Mouse (Mus musculus) c-Kit-positive CD71-negative TER-119-negative erythroid progenitor cells, embryonic 14.5 days (primary cell): ENCODE data around the gene Ifna2.
A peak's percentile ranks its signal among the peaks of the same experiment; 100 is the strongest.

Experiments
- DNase-seq: peaks from one replicate; pipeline ENCODE4 v3.0.0-alpha.2; 2013; ENCODE audit warnings: low read depth

Ifna2 gene

DNA sequence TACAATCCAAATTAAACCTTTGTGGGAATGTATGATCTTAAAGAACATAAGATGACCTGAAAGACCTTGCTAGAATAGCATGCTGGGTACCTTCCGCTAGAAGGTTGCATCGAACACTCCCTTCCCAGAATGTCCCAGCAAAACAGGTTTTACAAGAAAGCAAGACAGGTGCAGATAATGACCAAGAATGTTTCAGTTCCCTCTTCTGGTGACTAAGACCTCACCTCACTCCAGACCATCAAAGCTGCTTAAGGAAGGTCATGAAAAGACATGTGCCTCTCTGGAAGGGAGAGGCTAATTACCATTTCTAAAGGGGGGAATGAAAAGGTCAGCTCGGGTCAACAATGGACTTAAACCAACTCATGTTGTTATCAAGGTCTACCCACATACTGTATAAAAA is 30.1 kb downstream of the Ifna2 start:
- no peak for DNase-seq

DNA sequence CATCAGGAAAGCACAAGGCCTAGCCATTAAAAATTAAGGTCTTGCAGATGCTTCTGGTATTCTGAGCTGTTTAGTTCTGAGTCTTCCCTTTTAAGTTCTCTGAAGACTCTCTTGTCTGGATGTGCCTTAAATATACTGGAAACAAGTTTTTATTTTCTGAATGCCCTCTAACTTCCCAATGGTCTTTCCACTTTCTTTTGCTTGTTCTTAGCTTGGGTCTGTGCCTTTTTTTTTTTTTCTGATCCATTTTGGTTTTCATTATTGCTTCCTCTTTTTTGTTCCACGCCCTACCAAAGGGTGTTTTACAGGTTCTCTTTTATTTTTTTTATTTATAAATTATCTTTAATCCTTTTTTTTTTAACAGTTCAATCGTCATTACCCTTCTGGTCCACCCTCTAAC is 39.4 kb downstream of the Ifna2 start, which contains the start of gene Ifna13:
Ifna13 (minus strand) TSS at position 101 of the 400 bp plus-strand sequence.
- DNase-seq = no peak

DNA sequence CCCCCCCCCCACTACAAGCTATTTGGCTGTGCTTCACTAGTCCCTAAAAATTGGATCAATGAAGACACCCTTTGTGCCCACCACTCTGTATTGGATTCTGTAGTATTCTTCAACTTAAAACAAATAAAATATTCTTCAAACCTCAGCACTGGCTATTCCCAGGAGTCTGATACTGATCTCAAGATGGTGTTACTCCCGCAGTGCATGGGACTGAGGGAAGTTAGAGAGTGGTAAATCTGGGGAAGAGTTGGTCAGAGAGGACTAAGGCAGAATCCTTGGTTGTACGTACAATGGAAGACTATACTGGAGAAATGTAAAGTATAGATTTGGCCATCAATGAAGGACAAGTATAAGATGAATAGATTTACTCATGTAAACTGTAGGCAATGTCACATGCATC is 41.2 kb downstream of the Ifna2 start:
- no peak for DNase-seq

DNA sequence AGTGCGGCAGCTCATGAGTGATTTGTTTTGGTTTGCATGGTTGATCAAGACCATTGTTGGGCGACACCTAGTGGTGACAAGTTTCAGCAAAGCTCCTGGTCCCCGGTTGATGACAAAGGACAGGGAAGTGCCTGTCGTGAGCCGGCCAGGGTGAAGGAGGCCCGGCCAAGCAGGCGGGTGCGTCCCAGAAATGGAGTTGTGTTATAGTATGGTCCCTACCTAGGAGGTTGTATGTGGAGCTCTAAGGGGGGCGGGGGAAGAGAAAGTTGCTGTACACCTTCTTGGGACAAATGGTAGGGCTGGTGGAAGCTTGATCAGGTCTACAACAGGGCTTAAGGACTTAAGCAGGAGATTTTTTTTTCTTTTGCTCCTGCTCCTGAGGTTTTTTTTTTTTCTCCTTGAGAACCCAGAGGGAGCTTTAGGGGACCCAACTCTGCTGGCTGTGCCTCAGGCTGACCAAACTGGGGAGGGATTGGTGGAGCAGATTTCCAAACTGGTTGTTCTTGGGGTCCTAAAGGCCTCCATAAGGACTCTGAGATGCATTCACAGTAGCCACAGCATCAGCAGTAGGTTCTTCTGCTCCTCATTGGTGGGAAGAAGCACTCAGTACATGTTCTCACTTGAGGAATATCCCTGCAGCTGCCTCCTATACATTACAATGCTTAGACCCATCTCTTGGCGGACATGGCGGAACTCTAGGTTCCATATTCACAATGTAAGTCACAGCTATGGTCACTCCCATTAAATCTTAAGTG is 42.5 kb downstream of the Ifna2 start:
- peak; percentile 100 for DNase-seq

DNA sequence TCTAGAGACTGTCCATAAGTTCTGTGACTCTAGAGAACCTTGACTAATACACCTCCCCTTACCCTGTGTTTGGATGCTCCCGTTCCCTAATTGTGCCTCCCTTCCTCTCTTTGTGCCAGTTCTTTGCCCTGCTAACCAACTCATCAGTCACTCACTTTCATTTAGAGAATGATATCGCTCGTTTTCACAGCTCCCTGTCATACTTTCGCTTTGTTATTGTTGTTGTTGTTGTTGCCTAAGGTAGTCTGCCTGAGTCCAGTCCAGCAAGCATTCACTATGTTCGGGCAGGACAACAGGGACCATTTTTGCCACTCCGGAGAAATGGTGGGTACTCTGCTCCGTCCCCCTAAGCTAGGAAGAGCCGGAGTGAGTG is 43.0 kb downstream of the Ifna2 start:
- no peak for DNase-seq

DNA sequence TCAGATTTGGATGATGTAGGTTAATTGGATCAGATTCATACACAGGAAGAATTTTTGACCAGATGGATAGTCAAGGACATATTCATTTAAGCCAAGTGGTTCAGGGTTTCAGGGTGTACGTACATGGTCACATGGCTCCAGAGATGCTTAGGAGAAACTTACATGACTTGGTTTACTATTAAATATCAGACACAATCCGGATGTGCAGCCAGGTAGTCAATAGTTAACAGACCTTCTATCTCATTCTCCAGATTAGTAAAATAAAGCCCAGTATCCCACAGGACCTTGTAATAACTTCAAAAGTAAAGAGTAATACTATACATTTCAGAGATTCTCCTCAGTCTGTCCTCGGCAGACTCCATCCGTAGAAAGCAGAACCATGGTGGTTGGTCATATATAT is 49.4 kb downstream of the Ifna2 start, which contains the start of gene C87499:
C87499 (minus strand) TSS at position 101 of the 400 bp plus-strand sequence.
- no peak for DNase-seq
